Mouse (Mus musculus) liver, postnatal 0 days (tissue): Measurements from ENCODE around the gene Gm11985.
A peak's percentile ranks its signal among the peaks of the same experiment; 100 is the strongest.

Experiments
- CTCF ChIP-seq: sonication (generic); IDR thresholded peaks from 2 replicates; pipeline ENCODE4 v1.5.1; 2016; ENCODE audit warnings: antibody characterized with exemption, low read depth
- EP300 ChIP-seq: IDR thresholded peaks from 2 replicates; pipeline ENCODE4 v1.6.1; 2016; ENCODE audit warnings: antibody characterized with exemption, low read depth, mild to moderate bottlenecking

DNA sequence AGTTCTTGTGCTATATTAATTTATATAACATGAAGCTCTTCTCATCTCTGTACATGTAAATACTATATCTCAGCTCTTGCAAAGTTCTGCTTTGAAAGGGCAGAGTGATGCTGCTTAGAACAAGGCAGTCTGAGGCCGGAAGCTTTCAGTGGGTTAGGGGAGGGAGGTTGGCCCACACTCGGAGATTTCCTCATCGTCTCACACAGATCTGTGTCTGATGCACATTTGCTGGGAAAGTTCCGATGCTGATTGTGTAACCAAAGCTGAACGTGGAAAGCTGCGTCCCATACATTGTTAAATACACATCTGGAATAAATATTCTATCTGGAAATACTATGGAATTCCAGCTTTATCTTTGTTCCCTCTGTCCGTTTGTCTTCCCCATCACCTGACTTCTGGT is 13.8 kb upstream of the Gm11985 start:
- no peak for TF ChIP-seq CTCF
- 0 out of 2 replicates have a peak, but pooled peaks have one; percentile 7 for TF ChIP-seq EP300
